Mouse (Mus musculus) cortical plate, adult 2 months (tissue): Measurements from ENCODE around the gene Ubc.

ENCODE experiments used
- CTCF ChIP-seq: fragments of 200-500 bp; IDR thresholded peaks from 2 replicates; pipeline ENCODE4 v1.5.1; 2011; ENCODE audit warnings: mild to moderate bottlenecking, control low read depth, low read length; ENCODE audit not compliant: insufficient read depth; ENCODE audit errors: extremely low read depth
- POLR2A ChIP-seq: fragments of 200-500 bp; IDR thresholded peaks from 2 replicates; pipeline ENCODE4 v1.6.1; 2011; ENCODE audit warnings: mild to moderate bottlenecking, low read length, control low read depth; ENCODE audit not compliant: insufficient read depth; ENCODE audit errors: extremely low read depth

- TF ChIP-seq POLR2A (no peak), CTCF (no peak)
These were observed 38.9 kb downstream of the Ubc start for GRCm38 (mm10) chr5:125351057-125351456.
